Mouse (Mus musculus) stomach, embryonic 14.5 days (tissue): ENCODE data around the gene Igf2. TPM values are rescaled to one million over a fixed set of nuclear protein-coding genes. Genes with fewer than 3 reads are reported as not detected.
A peak's percentile ranks its signal among the peaks of the same experiment; 100 is the strongest.

Source experiments
- ATAC-seq: fragments of 200-750 bp; cut with Nextera tagmentation; 2 replicates; pipeline ENCODE4 v1.8.0; 2017; ENCODE audit warnings: low read depth, moderate TSS enrichment; ENCODE audit not compliant: insufficient number of reproducible peaks, insufficient read depth, low FRiP score
- H3K27ac ChIP-seq: fragments of 300-500 bp; sonication (generic); 2 replicates; pipeline ENCODE4 v1.5.1; 2014; ENCODE audit warnings: mild to moderate bottlenecking, low read length, moderate library complexity, mixed read lengths
- H3K27me3 ChIP-seq: fragments of 300-500 bp; sonication (generic); 2 replicates; pipeline ENCODE4 v1.6.1; 2014; ENCODE audit warnings: low read length, control low read depth, mixed read lengths; ENCODE audit not compliant: control insufficient read depth, insufficient read depth
- H3K36me3 ChIP-seq: fragments of 300-500 bp; sonication (generic); 2 replicates; pipeline ENCODE4 v1.6.1; 2014; ENCODE audit warnings: mild to moderate bottlenecking, control low read depth, low read length, moderate library complexity, mixed read lengths; ENCODE audit not compliant: control insufficient read depth, insufficient read depth
- H3K4me1 ChIP-seq: fragments of 300-500 bp; sonication (generic); 2 replicates; pipeline ENCODE4 v1.6.1; 2014; ENCODE audit warnings: low read length, control low read depth, mixed read lengths; ENCODE audit not compliant: control insufficient read depth, insufficient read depth
- H3K4me2 ChIP-seq: fragments of 300-500 bp; sonication (generic); replicated peaks from 2 replicates; pipeline ENCODE4 v1.6.1; 2014; ENCODE audit warnings: low read depth, low read length, control low read depth
- H3K4me3 ChIP-seq: fragments of 300-500 bp; sonication (generic); 2 replicates; pipeline ENCODE4 v1.5.1; 2014; ENCODE audit warnings: low read depth, low read length, control low read depth
- H3K9ac ChIP-seq: fragments of 300-500 bp; sonication (generic); replicated peaks from 2 replicates; pipeline ENCODE4 v1.6.1; 2014; ENCODE audit warnings: low read depth, mild to moderate bottlenecking, control low read depth, low read length, moderate library complexity, mixed read lengths
- H3K9me3 ChIP-seq: fragments of 300-500 bp; sonication (generic); 2 replicates; pipeline ENCODE4 v1.6.1; 2016; ENCODE audit warnings: low read depth, low read length, control low read depth; ENCODE audit not compliant: control insufficient read depth
- WGBS: fragments of 180-500 bp; shearing (Covaris S2); extraction: QIAGEN DNeasy Blood & Tissue Kit; methylation state at CpG from one replicate; pipeline ENCODE4 v1.1.7; 2014; 5-methylcytosine and 5-hydroxymethylcytosine counted together
- polyA plus RNA-seq: library from polyadenylated mRNA; unstranded; fragments of >200 nt; fragmentation: Nextera tagmentation; extraction: Ambion mirVana; gene quantifications from 2 replicates; pipeline ENCODE4 v1.2.1, GENCODE M21; 2014

Gene Igf2
- polyA plus RNA-seq, 1 experiment from 2014 or later, result 1,341 TPM

- Histone ChIP-seq H3K36me3 (peaks cover 5% of the 10 kb centered on the region; the same call in 1 of the 2 replicates), H3K4me1 (no peaks in the 10 kb centered on the region), H3K4me2 (no peak overlapping the region), H3K9ac (no peak overlapping the region), H3K4me3 (no peak overlapping the region), H3K9me3 (peaks cover 21% of the 10 kb centered on the region), H3K27me3 (no peaks in the 10 kb centered on the region), H3K27ac (no peak overlapping the region)
- 95% methylated on average over 1 of the region's 1 CpGs for WGBS
- no peak for ATAC-seq
Observed at GRCm38 (mm10) chr7:142671067-142671466, 4.5 kb upstream of the Igf2 start.

GRCm38 (mm10) chr7:142669751-142670625, 3.4 kb upstream of the Igf2 start, which contains the start of gene Gm49394:
Gene Gm49394, minus strand, starts transcription at chr7:142669942.
- Histone ChIP-seq H3K27ac (no peak within 1 kb of the TSS), H3K4me2 (no peak within 1 kb of the TSS), H3K9ac (no peak within 1 kb of the TSS), H3K36me3 (peaks cover 5% of the 10 kb centered on the region; the same call in 1 of the 2 replicates), H3K4me3 (no peak within 1 kb of the TSS), H3K4me1 (no peaks in the 10 kb centered on the region), H3K27me3 (0 out of 2 replicates have a peak, but pooled peaks cover 6% of the 10 kb centered on the region), H3K9me3 (peaks cover 21% of the 10 kb centered on the region)
- ATAC-seq, result no peak
- 84% methylated on average over 23 of the region's 23 CpGs for WGBS

GRCm38 (mm10) chr7:142668328-142668727, 1.7 kb upstream of the Igf2 start:
- H3K4me3 ChIP-seq, result no peak overlapping the region
- 82% methylated on average over 1 of the region's 1 CpGs for WGBS
- H3K9me3 ChIP-seq, result peaks cover 21% of the 10 kb centered on the region
- H3K4me1 ChIP-seq, result no peaks in the 10 kb centered on the region
- H3K9ac ChIP-seq, result no peak overlapping the region
- no peak overlapping the region for H3K27ac ChIP-seq
- peaks cover 5% of the 10 kb centered on the region; the same call in 1 of the 2 replicates for H3K36me3 ChIP-seq
- 0 out of 2 replicates have a peak, but pooled peaks cover 11% of the 10 kb centered on the region for H3K27me3 ChIP-seq
- ATAC-seq, result no peak
- H3K4me2 ChIP-seq, result no peak overlapping the region

- 91% methylated on average over 18 of the region's 18 CpGs for WGBS
- no peak for ATAC-seq
- no peak overlapping the region for H3K27ac ChIP-seq
- H3K9ac ChIP-seq, result no peak overlapping the region
- H3K4me1 ChIP-seq, result no peaks in the 10 kb centered on the region
- no peak overlapping the region for H3K4me3 ChIP-seq
- H3K36me3 ChIP-seq, result peaks cover 5% of the 10 kb centered on the region; the same call in 1 of the 2 replicates
- H3K27me3 ChIP-seq, result 0 out of 2 replicates have a peak, but pooled peaks cover 11% of the 10 kb centered on the region
- no peak overlapping the region for H3K4me2 ChIP-seq
- peaks cover 21% of the 10 kb centered on the region for H3K9me3 ChIP-seq
Observed at GRCm38 (mm10) chr7:142667521-142667920, 905 bp upstream of the Igf2 start.

GRCm38 (mm10) chr7:142666109-142666508, 507 bp downstream of the Igf2 start:
- Histone ChIP-seq H3K9me3 (peaks cover 19% of the 10 kb centered on the region), H3K4me3 (no peak overlapping the region), H3K27ac (no peak overlapping the region), H3K4me1 (no peaks in the 10 kb centered on the region), H3K9ac (no peak overlapping the region), H3K4me2 (no peak overlapping the region), H3K27me3 (0 out of 2 replicates have a peak, but pooled peaks cover 12% of the 10 kb centered on the region), H3K36me3 (peaks cover 5% of the 10 kb centered on the region; the same call in 1 of the 2 replicates)
- ATAC-seq, result no peak
- 72% methylated on average over 4 of the region's 4 CpGs for WGBS

GRCm38 (mm10) chr7:142665364-142665763, 1.3 kb downstream of the Igf2 start:
- Histone ChIP-seq H3K27ac (no peak overlapping the region), H3K9me3 (peaks cover 13% of the 10 kb centered on the region), H3K4me2 (no peak overlapping the region), H3K4me1 (no peaks in the 10 kb centered on the region), H3K4me3 (no peak overlapping the region; the same call in 1 of the 2 replicates), H3K27me3 (peaks cover 14% of the 10 kb centered on the region; the same call in 1 of the 2 replicates), H3K9ac (no peak overlapping the region), H3K36me3 (peaks cover 5% of the 10 kb centered on the region; the same call in 1 of the 2 replicates)
- ATAC-seq, result no peak
- WGBS, result 55% methylated on average over 5 of the region's 5 CpGs

- peak overlapping the region; percentile 70; the same call in 1 of the 2 replicates for H3K27ac ChIP-seq
Observed at GRCm38 (mm10) chr7:142664465-142665029, 2.1 kb downstream of the Igf2 start.

GRCm38 (mm10) chr7:142663931-142664421, 2.6 kb downstream of the Igf2 start:
- WGBS, result under 1% methylated on average over 53 of the region's 53 CpGs
- Histone ChIP-seq H3K4me1 (no peaks in the 10 kb centered on the region), H3K9me3 (no peaks in the 10 kb centered on the region), H3K27ac (peak overlapping the region; percentile 70; the same call in 1 of the 2 replicates), H3K4me2 (peak overlapping the region; percentile 58), H3K4me3 (peak overlapping the region; percentile 43), H3K36me3 (peaks cover 5% of the 10 kb centered on the region; the same call in 1 of the 2 replicates), H3K27me3 (peaks cover 17% of the 10 kb centered on the region; the same call in 1 of the 2 replicates), H3K9ac (peak overlapping the region; percentile 51)
- ATAC-seq, result no peak

More at GRCm38 (mm10) chr7:142664465-142665029, 2.1 kb downstream of the Igf2 start:
- H3K4me1 ChIP-seq, result no peaks in the 10 kb centered on the region
- H3K4me3 ChIP-seq, result peak overlapping the region; percentile 43
- peaks cover 5% of the 10 kb centered on the region; the same call in 1 of the 2 replicates for H3K36me3 ChIP-seq
- H3K27me3 ChIP-seq, result peaks cover 17% of the 10 kb centered on the region; the same call in 1 of the 2 replicates
- H3K9me3 ChIP-seq, result peaks cover 5% of the 10 kb centered on the region
- H3K9ac ChIP-seq, result peak overlapping the region; percentile 51
- WGBS, result 7% methylated on average over 9 of the region's 9 CpGs
- peak overlapping the region; percentile 58 for H3K4me2 ChIP-seq
- no peak for ATAC-seq
